Mouse (Mus musculus) neural tube, embryonic 14.5 days (tissue): ENCODE data around the gene Spred2. TPM values are rescaled to one million over a fixed set of nuclear protein-coding genes. Genes with fewer than 3 reads are reported as not detected.

Source experiments
- ATAC-seq: fragments of 200-750 bp; cut with Nextera tagmentation; 2 replicates; pipeline ENCODE4 v1.8.0; 2017; ENCODE audit warnings: low read depth, mild to moderate bottlenecking, moderate TSS enrichment, moderate library complexity
- H3K27ac ChIP-seq: fragments of 300-500 bp; sonication (generic); 2 replicates; pipeline ENCODE4 v1.5.1; 2014; ENCODE audit warnings: low read depth, mild to moderate bottlenecking, control low read depth, low read length, moderate library complexity, mixed read lengths
- H3K27me3 ChIP-seq: fragments of 300-500 bp; sonication (generic); 2 replicates; pipeline ENCODE4 v1.6.1; 2014; ENCODE audit warnings: low read length; ENCODE audit not compliant: control insufficient read depth, insufficient read depth
- H3K36me3 ChIP-seq: fragments of 300-500 bp; sonication (generic); 2 replicates; pipeline ENCODE4 v1.6.1; 2014; ENCODE audit warnings: low read length, mixed read lengths; ENCODE audit not compliant: control insufficient read depth, insufficient read depth
- H3K4me1 ChIP-seq: fragments of 300-500 bp; sonication (generic); 2 replicates; pipeline ENCODE4 v1.6.1; 2014; ENCODE audit warnings: low read length; ENCODE audit not compliant: control insufficient read depth, insufficient read depth
- H3K4me2 ChIP-seq: fragments of 300-500 bp; sonication (generic); 2 replicates; pipeline ENCODE4 v1.6.1; 2014; ENCODE audit warnings: mild to moderate bottlenecking, low read depth, low read length, control low read depth
- H3K4me3 ChIP-seq: fragments of 300-500 bp; sonication (generic); 2 replicates; pipeline ENCODE4 v1.5.1; 2014; ENCODE audit warnings: low read depth, low read length, control low read depth, mixed read lengths
- H3K9ac ChIP-seq: fragments of 300-500 bp; sonication (generic); replicated peaks from 2 replicates; pipeline ENCODE4 v1.6.1; 2014; ENCODE audit warnings: low read depth, mild to moderate bottlenecking, control low read depth, low read length, mixed read lengths
- H3K9me3 ChIP-seq: fragments of 300-500 bp; sonication (generic); 2 replicates; pipeline ENCODE4 v1.6.1; 2016; ENCODE audit warnings: low read length; ENCODE audit not compliant: control insufficient read depth
- WGBS: fragments of 180-500 bp; shearing (Covaris S2); extraction: QIAGEN DNeasy Blood & Tissue Kit; methylation state at CpG from one replicate; pipeline ENCODE4 v1.1.7; 2014; 5-methylcytosine and 5-hydroxymethylcytosine counted together
- polyA plus RNA-seq: library from polyadenylated mRNA; unstranded; fragments of >200 nt; fragmentation: Nextera tagmentation; extraction: Ambion mirVana; gene quantifications from 2 replicates; pipeline ENCODE4 v1.2.1, GENCODE M21; 2014

The Spred2 gene
- polyA plus RNA-seq, 1 experiment from 2014 or later = 6.8 TPM

GRCm38 (mm10) chr11:20007701-20008100 is 83.5 kb downstream of the Spred2 start:
- H3K9me3 ChIP-seq = no peaks in the 10 kb centered on the region
- no peak overlapping the region for H3K9ac ChIP-seq
- H3K4me3 ChIP-seq = no peak overlapping the region
- no peak overlapping the region for H3K27ac ChIP-seq
- peaks cover 9% of the 10 kb centered on the region; the same call in 1 of the 2 replicates for H3K36me3 ChIP-seq
- 93% methylated on average over 6 of the region's 6 CpGs for WGBS
- no peaks in the 10 kb centered on the region for H3K27me3 ChIP-seq
- H3K4me2 ChIP-seq = no peak overlapping the region
- no peak for ATAC-seq
- H3K4me1 ChIP-seq = peaks cover 13% of the 10 kb centered on the region

GRCm38 (mm10) chr11:20011210-20011978 is 87.2 kb downstream of the Spred2 start:
- Histone ChIP-seq H3K9ac (no peak overlapping the region), H3K36me3 (peaks cover 9% of the 10 kb centered on the region; the same call in 1 of the 2 replicates), H3K4me2 (no peak overlapping the region; the same call in 1 of the 2 replicates), H3K4me1 (peaks cover 13% of the 10 kb centered on the region), H3K9me3 (no peaks in the 10 kb centered on the region), H3K27me3 (no peaks in the 10 kb centered on the region), H3K4me3 (no peak overlapping the region), H3K27ac (peak overlapping the region; percentile 56)
- ATAC-seq = peak; percentile 82
- 18% methylated on average over 16 of the region's 16 CpGs for WGBS

- Histone ChIP-seq H3K4me3 (no peak overlapping the region), H3K9me3 (no peaks in the 10 kb centered on the region), H3K4me2 (no peak overlapping the region), H3K27me3 (no peaks in the 10 kb centered on the region), H3K27ac (no peak overlapping the region), H3K4me1 (peaks cover 13% of the 10 kb centered on the region), H3K36me3 (peaks cover 5% of the 10 kb centered on the region; the same call in 1 of the 2 replicates), H3K9ac (no peak overlapping the region)
- no peak for ATAC-seq
- WGBS = 98% methylated on average over 3 of the region's 3 CpGs
Observed at GRCm38 (mm10) chr11:20013366-20013765, 89.2 kb downstream of the Spred2 start.

GRCm38 (mm10) chr11:20017937-20018336 is 93.8 kb downstream of the Spred2 start:
- no peak overlapping the region for H3K4me2 ChIP-seq
- peaks cover 38% of the 10 kb centered on the region for H3K36me3 ChIP-seq
- H3K27me3 ChIP-seq = no peaks in the 10 kb centered on the region
- no peak for ATAC-seq
- H3K27ac ChIP-seq = no peak overlapping the region
- no peak overlapping the region for H3K4me3 ChIP-seq
- H3K4me1 ChIP-seq = no peaks in the 10 kb centered on the region
- H3K9ac ChIP-seq = no peak overlapping the region
- H3K9me3 ChIP-seq = peaks cover 19% of the 10 kb centered on the region
- WGBS = 93% methylated on average over 13 of the region's 13 CpGs

GRCm38 (mm10) chr11:20018905-20019304 is 94.7 kb downstream of the Spred2 start:
- H3K4me1 ChIP-seq = no peaks in the 10 kb centered on the region
- ATAC-seq = no peak
- WGBS = 94% methylated on average over 2 of the region's 2 CpGs
- peaks cover 19% of the 10 kb centered on the region for H3K9me3 ChIP-seq
- H3K9ac ChIP-seq = no peak overlapping the region
- no peak overlapping the region for H3K4me3 ChIP-seq
- no peak overlapping the region for H3K27ac ChIP-seq
- no peak overlapping the region for H3K4me2 ChIP-seq
- peaks cover 38% of the 10 kb centered on the region for H3K36me3 ChIP-seq
- H3K27me3 ChIP-seq = no peaks in the 10 kb centered on the region

- H3K9ac ChIP-seq = no peak overlapping the region
- no peaks in the 10 kb centered on the region for H3K27me3 ChIP-seq
- H3K4me2 ChIP-seq = no peak overlapping the region
- no peak overlapping the region for H3K4me3 ChIP-seq
- no peak overlapping the region for H3K27ac ChIP-seq
- H3K36me3 ChIP-seq = peaks cover 38% of the 10 kb centered on the region
- no peaks in the 10 kb centered on the region for H3K4me1 ChIP-seq
- H3K9me3 ChIP-seq = peaks cover 19% of the 10 kb centered on the region
- ATAC-seq = no peak
- 98% methylated on average over 35 of the region's 35 CpGs for whole genome bisulfite sequencing
Observed at GRCm38 (mm10) chr11:20020720-20021119, 96.5 kb downstream of the Spred2 start.

GRCm38 (mm10) chr11:20022462-20022861 is 98.3 kb downstream of the Spred2 start:
- peaks cover 19% of the 10 kb centered on the region for H3K9me3 ChIP-seq
- no peak overlapping the region for H3K4me3 ChIP-seq
- no peaks in the 10 kb centered on the region for H3K27me3 ChIP-seq
- H3K27ac ChIP-seq = no peak overlapping the region
- H3K9ac ChIP-seq = no peak overlapping the region
- ATAC-seq = no peak
- no peak overlapping the region for H3K4me2 ChIP-seq
- H3K36me3 ChIP-seq = peaks cover 38% of the 10 kb centered on the region
- 100% methylated on average over 2 of the region's 2 CpGs for WGBS
- H3K4me1 ChIP-seq = no peaks in the 10 kb centered on the region

- no peak for ATAC-seq
- no peak overlapping the region for H3K4me3 ChIP-seq
- no peaks in the 10 kb centered on the region for H3K4me1 ChIP-seq
- 94% methylated on average over 14 of the region's 14 CpGs for WGBS
- peaks cover 19% of the 10 kb centered on the region for H3K9me3 ChIP-seq
- H3K9ac ChIP-seq = no peak overlapping the region
- peaks cover 37% of the 10 kb centered on the region for H3K36me3 ChIP-seq
- no peak overlapping the region for H3K4me2 ChIP-seq
- H3K27me3 ChIP-seq = no peaks in the 10 kb centered on the region
- H3K27ac ChIP-seq = no peak overlapping the region
Observed at GRCm38 (mm10) chr11:20022911-20023482, 98.8 kb downstream of the Spred2 start.

- ATAC-seq = no peak
- H3K9ac ChIP-seq = no peak overlapping the region
- H3K27ac ChIP-seq = no peak overlapping the region
- no peak overlapping the region for H3K4me3 ChIP-seq
- 73% methylated on average over 11 of the region's 11 CpGs for WGBS
- H3K4me1 ChIP-seq = no peaks in the 10 kb centered on the region
- H3K4me2 ChIP-seq = no peak overlapping the region
- H3K36me3 ChIP-seq = peaks cover 8% of the 10 kb centered on the region
- H3K9me3 ChIP-seq = peaks cover 8% of the 10 kb centered on the region
- no peaks in the 10 kb centered on the region for H3K27me3 ChIP-seq
Observed at GRCm38 (mm10) chr11:20025899-20026298, 101.7 kb downstream of the Spred2 start.
